Mouse (Mus musculus): ENCODE measurements around the gene Rbpj.
"Not testable (repeated sequence)": the region's sequence is repeated elsewhere in the genome, so short reads cannot be mapped to it uniquely, and the experiment has no call there.

Gene Rbpj

DNA sequence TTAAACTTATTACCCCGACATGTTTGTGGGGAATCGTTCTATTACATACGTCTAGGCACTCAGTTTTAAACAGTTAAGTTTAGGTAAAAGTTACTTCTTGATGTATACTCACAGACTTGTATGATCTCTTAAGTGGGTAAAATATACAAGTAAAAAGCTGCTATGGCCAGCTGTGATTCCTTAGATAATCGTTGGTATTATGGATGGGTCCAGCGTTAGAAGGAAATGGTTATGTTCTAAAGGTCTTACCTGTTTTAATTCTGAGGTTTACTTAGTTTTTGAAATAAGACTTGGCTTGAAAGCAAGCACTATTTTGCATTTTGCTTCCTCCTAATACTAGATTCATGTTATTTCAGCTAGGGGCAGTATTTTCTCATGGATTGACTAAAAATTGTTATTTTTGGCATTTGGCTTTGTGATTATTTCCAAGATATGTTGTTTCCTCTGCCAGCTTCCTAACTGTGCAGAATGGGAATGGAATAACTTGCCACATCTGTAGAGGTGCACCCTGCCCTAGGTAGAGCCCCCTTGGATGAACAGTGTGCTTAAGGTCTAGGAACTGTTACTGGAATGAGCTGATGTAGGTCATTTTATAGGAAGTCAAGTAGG lies 127.2 kb downstream of the Rbpj start:
- no peak for DNase-seq

GRCm38 (mm10) chr5:53594274-53594673 lies 128.3 kb downstream of the Rbpj start:
- peak; percentile 46 for DNase-seq

DNA sequence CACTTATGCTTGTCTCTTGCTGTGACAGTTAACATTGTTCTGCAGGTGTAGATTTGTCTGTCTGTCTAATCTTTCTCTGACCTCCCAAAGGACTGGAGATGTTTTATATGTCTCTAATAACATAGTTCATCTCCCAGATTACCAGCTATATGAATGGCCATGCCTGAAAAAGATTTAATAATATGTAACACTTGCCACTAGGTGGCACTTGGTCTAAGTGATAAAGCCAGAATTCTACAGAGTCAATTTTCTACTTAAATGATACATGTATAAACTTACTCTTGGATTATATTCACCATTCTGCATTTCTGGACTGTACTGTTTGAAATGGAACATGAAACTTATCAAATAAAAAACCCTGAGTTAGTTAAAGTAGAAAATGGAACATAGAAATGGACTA lies 132.6 kb downstream of the Rbpj start:
- no peak for DNase-seq

GRCm38 (mm10) chr5:53599116-53599515 lies 133.2 kb downstream of the Rbpj start:
- DNase-seq, result no peak

DNA sequence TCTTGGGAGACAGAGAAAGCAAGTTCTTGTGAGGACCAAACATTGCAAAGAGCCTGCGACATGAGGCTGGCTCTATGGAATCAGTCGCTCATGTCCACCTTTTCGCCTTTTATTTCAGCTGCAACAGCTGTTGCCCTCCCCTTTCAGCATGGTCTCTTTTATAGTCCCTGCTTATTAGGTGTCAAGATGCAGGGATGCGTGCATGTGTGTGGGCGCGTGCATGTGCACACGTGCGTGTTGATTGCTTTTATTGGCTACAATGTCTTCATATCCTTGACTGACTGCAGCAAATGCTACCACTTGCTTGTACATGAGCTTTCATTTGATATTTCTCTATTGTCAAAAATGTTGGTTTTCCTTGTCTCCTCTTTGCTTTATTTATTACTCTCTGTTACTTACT lies 136.2 kb downstream of the Rbpj start:
- DNase-seq, result no peak

- no peak for DNase-seq
These were observed 139.5 kb downstream of the Rbpj start for GRCm38 (mm10) chr5:53605450-53605849.

DNA sequence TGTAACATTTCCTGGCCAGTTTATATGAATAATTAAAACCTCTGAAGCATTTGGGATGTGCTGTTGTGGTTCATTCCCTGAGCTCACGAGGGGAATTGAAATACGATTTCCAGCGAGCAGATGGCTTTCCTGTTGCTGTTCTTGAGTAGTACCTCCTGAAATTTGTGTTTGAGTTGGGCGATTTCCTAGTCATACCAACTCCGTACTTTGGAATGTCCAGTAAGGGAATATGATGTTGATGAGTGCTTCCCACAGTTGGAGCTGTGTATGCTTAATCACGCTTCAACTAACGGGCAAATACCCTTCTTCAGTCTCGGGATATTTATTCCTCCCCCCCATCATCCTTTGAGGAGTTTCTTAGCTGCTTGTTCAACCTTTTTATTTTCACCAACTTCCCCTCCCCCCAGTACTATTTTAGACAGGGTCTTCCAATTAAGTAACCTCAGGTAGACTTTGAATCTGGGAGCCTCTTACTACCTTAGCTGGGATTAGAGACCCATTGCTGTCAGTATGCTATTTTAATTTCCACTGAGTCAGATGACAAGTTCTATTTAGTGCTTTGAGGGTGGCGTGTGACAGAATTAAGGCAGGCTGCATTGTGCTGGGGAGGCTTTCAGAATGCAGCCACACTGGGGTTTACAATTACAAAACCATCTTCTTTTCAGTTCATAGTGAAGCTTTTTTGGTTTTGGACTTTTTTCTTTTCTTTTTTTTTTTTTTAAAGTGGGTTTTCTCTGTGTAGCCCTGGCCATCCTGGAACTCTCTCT lies 141.5 kb downstream of the Rbpj start:
- no peak for DNase-seq

DNA sequence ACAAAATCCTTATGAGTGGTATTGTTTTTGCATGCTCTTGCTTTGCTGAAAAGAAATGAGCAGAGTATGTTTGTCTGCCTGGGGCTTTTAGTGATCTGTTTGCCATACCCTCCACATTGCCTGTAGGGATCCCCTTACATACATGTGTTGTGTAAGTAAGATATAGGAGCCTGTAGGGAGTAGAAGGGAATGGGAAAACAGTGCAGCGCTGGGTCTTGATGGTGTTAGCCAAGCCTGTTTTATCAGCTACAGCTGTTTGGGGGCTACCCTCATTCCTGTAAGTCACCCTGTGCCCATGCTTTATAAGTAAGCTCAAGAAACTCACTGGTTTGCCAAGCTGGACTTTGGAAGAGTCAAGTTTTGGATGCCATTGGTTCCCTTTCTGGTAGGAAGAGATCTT lies 152.9 kb downstream of the Rbpj start:
- no peak for DNase-seq

DNA sequence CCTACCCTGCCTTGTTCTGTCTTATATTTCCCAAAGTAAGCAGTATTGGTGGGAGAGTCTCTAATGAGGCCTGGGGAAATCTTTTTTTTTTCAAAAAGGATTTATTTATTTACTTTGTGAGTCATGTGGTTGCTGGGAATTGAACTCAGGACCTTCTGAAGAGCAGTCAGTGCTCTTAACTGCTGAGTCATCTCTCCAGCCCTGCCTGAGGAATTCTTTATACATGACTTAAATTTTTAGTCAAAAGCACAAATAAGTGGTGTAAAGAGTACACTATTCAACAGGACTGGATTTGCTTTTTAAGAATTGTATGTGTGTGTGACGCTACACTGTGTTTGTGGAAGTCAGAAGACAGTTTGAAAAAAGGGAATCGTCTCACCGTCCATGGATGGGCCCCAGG lies 166.1 kb downstream of the Rbpj start:
- no peak for DNase-seq

- no peak for DNase-seq
These were observed 170.8 kb downstream of the Rbpj start for GRCm38 (mm10) chr5:53636795-53637194.

GRCm38 (mm10) chr5:53637206-53637605 lies 171.3 kb downstream of the Rbpj start:
- no peak for DNase-seq

GRCm38 (mm10) chr5:53638647-53639046 lies 172.7 kb downstream of the Rbpj start:
- peak; percentile 13 for DNase-seq

- no peak for DNase-seq
These were observed 180.7 kb downstream of the Rbpj start for GRCm38 (mm10) chr5:53646669-53647068.

DNA sequence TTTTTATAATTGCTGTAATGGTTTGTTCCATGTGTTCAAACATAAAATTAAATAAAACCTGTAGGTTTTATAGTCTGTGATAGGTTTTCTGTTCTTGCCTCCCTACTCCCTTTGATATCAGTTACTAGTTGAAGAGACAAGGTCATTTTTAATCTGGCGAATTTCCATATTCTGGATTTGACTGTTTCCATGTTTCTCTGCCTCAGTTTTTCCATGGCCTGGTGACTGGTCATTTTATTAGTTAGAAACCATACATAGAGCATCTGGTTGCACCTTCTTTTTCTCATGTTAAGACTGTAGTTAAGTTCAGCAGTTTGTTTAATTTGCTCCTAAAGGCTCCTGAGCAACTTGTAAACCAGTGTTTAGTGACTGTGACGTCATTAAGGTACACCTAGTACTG lies 181.4 kb downstream of the Rbpj start:
- no peak for DNase-seq

GRCm38 (mm10) chr5:53656596-53656995 lies 190.6 kb downstream of the Rbpj start:
- DNase-seq, result no peak

DNA sequence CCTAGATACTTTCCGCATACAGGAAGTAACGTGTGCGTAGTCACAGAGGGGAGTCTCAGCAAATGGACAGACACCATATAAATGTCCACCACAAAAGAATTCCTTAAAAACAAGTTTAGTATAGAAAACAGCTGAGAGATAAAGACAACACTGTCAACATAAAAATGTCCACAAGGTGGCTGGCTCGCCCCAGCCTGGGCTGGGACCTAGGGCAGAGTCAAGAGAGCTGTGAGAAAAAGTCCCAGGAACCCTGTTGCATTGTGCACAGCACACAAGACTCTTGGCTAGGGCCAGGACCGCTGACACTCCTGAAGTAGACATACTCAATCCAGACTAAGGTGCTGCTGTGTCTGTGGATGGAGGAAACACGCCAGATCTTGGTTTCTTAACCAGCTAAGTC lies 192.0 kb downstream of the Rbpj start:
- no peak for DNase-seq

GRCm38 (mm10) chr5:53661508-53661907 lies 195.6 kb downstream of the Rbpj start:
- DNase-seq, result no peak

DNA sequence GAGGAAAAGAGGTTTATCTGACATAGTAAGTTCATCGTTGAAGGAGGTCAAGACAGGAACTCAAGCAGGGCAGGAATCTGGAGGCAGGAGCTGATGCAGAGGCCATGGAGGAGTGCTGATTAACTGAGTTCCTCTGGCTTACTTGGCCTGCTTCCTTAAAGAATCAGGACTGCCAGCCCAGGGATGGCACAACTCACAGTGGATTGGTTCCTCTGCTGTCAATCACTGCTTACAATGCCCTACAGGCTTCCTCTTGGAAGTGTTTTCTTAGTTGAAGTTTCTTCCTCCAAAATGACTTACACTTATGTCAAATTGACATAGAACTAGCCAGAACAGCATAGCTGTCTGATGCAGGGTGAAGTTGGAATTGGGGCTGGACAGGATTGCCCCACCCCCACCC lies 196.5 kb downstream of the Rbpj start:
- no peak for DNase-seq

DNA sequence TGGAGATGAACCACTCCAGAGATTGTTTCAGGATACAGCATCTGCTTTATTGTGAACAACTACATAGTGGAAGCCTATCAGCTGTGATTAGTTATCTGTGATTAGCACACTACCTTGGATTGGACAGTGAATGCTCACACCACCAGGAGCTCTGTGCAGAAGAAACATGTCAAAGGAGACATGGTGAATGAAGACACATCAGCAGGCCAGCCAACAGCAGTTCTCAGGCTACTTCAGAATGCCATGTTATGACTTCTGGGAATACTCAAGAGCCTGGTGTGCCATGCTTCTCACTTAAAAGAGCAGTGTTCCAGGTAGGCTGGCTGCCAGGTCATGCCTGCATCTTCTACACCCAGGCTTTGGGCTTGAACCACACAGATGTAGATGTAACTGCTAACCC lies 197.7 kb downstream of the Rbpj start:
- DNase-seq, result no peak

GRCm38 (mm10) chr5:53668021-53668420 lies 202.1 kb downstream of the Rbpj start:
- no peak for DNase-seq

DNA sequence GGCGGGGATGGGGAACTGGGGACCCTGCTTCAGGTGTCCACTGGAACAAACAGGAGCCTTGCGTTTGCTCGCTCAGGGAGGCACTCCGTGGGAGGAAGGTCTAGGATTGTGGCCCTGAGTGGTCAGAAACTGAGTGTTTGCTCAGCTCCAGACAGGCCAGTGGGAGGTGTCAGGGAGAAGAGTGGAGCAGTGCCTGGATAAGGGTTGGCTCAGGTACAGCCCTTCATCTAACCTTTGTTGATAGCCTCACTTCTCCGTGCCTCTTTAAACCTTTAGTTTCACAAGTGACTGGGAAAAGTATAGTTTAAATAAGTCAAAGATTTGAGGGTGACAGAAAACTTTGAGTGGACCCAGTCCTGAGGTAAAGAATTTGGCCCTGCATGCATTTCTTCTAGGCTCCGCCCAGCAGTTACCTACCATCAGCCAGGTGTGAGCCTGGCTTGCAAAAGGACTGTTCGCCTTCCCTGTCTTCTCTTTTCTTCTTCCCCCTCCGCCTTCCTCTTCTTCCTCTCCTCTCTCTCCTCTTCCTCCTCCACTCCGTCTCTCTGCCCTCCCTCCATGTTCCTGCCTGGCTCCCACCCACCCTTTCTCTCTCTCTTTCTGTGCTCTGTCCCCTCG lies 204.5 kb downstream of the Rbpj start:
- no peak for DNase-seq

DNA sequence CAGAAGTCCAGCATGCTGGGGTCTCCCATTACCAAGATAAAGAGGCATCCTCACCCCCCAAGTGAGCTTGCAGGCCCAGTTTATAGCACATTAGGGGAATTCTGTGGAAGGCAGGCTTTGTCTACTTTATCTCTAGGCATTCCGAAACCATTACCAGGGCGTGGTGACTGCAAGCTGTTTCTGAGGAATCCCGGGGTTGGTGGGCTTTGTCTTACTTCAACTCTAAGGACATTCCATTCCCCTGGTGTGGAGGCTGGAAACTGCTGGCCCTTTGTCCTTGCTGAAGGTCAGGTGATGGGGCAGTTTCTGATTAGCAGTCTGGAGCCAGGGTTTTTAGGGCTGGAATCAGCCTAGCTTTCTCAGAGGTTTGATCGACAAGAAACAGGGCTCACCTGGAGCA lies 205.6 kb downstream of the Rbpj start:
- no peak for DNase-seq

GRCm38 (mm10) chr5:53672352-53672751 lies 206.4 kb downstream of the Rbpj start:
- peak; percentile 52 for DNase-seq

DNA sequence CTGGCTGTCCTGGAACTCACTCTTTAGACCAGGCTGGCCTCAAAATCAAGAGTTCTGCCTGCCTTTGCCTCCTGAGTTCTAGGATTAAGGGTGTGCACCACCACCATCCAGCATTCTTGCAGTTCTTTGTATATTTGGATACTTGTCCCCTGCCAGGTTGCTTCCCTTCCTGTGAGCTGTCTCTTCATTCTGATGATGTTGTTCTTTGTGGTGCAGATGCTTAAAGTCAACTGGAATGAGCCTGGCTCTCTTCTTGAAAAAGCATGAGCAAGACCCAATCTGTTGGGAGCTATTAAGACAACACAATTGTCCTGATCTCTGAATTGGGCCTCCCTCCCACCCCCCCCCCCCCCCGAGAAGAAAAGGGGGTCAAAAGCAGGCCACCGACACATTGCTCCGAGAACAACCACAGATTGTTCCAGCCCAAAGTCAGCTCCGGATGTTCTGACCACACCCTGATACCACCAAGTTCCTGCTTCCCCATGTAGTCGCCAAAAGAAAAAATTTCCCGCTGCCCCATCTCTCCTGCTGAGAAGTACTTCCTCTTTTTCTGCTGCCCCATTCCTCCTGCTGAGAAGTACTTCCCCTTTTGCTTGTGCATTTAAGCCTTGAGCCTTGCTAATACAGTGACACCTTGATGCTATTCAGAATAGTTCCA lies 207.7 kb downstream of the Rbpj start:
- DNase-seq, result not testable (repeated sequence)

Measured in cerebellum, adult 8-10 months (tissue).